In the genomic region with DNA sequence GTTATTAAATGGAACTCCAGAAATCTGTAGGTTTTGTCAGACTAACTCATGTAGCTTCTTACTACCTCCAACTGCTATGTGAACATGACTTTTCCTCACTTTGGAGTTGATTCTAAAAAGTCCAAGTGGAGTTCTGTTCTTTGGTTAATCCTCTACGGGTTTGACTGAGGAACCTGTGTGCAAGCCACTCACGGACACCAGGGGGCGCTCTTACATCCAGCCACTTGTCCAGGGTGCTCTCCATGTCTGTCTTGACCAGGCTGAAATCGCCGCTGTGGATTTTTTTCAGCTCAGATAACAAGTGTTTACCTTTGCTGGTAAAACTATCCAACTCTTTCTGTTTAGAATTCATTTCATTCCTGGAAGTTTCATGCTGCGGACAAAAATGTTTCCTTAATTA, we compare ENCODE assay signal across 8 mouse cellular contexts.
DNase-seq lines count a peak whose midpoint lies in the region; ATAC-seq and TF ChIP-seq lines count a peak whose summit lies in the region.

No protein-coding gene starts in this region.

- no peaks in the 10 kb centered on the region for H3K4me1 ChIP-seq in lung, embryonic 14.5 days (ENCODE audit: insufficient read depth)

- TF ChIP-seq CTCF in lung, embryonic 14.5 days (IDR thresholded peaks at IDR 0.05; ENCODE audit: low read depth): peak; percentile 84

- peak; percentile 71 for DNase-seq in 416B (ENCODE audit: low read depth)
- DNase-seq in Muller cell, postnatal 12 days (ENCODE audit: inconsistent ontology term): peak; percentile 59
- peak; percentile 85 for DNase-seq in cerebellum, adult 9-10 months
- DNase-seq in gastrocnemius, postnatal 10 days: peak; percentile 74
- DNase-seq in kidney, postnatal 25 days: peak; percentile 70 to 81
- DNase-seq in lung, embryonic 14.5 days: peak; percentile 85
- DNase-seq in right cerebral cortex, adult 18-20 months: peak; percentile 74
- DNase-seq in urinary bladder, adult 18-20 months (ENCODE audit: low spot score in 2 of 2): peak; percentile 55 to 58

- no peaks in the 10 kb centered on the region for H3K27me3 ChIP-seq in lung, embryonic 14.5 days (ENCODE audit: insufficient read depth, low read length)

- H3K27ac ChIP-seq in lung, embryonic 14.5 days (ENCODE audit: low read depth): no peak overlapping the region

- no peaks in the 10 kb centered on the region for H3K9me3 ChIP-seq in lung, embryonic 14.5 days (ENCODE audit: low read depth, low read length)

- H3K9ac ChIP-seq in lung, embryonic 14.5 days: no peak overlapping the region

- no peak overlapping the region for H3K4me3 ChIP-seq in lung, embryonic 14.5 days (ENCODE audit: low read depth, low read length)

- 6% methylated on average over 6 of the region's 6 CpGs for WGBS in lung, embryonic 14.5 days

- ATAC-seq in lung, embryonic 14.5 days (ENCODE audit: insufficient read depth): peak; percentile 77; the same call in 1 of the 2 replicates

- no peaks in the 10 kb centered on the region for H3K36me3 ChIP-seq in lung, embryonic 14.5 days (ENCODE audit: insufficient read depth)

- H3K4me2 ChIP-seq in lung, embryonic 14.5 days: no peak overlapping the region
